Mouse (Mus musculus): ENCODE results near the gene Hmg20b. TPM values are rescaled to one million over a fixed set of nuclear protein-coding genes. Genes with fewer than 3 reads are reported as not detected.

Gene Hmg20b
- total and polyA plus RNA-seq, 3 experiments: 7.9 to 39.6 (median 18.7) TPM

DNA sequence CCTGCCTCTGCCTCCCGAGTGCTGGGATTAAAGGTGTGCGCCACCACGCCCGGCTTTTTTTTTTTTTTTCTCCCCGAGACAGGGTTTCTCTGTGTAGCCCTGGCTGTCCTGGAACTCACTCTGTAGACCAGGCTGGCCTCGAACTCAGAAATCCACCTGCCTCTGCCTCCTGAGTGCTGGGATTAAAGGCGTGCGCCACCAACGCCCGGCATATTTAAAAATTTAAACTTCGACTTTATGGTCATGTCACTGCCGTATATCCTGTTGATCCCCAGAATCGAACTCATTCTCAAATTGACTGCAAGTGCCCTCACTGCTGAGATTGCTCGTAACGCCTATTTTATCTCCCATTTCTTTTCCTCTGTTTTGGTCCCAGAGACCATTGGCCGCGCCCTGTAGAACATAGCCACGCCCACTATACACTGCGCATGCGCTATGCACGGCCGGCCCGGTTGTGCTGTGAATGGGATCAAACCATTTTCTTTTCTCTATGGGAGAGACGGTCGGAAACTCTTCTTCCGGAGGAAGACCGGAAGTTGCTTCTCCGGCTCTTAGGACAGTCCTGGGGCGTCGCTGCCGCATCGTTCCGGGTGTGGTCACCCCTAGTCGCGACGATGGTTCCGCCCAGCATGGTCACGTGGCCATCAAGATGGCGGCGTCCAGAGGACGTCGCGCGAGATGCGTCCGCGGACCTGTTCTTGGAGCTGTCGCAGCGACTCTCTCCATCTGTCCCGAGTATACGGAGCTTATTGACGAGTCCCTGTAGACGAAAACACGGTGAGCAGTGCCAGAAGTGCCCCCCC is 33.7 kb upstream of the Hmg20b start, which contains the start of the genes Dohh and Gm48551:
Dohh (plus strand) TSS at position 627 of the 803 bp plus-strand sequence.
Gm48551 (plus strand) TSS at position 665 of the 803 bp plus-strand sequence.
- Histone ChIP-seq H3K36me3 (replicated peaks in 1 of 2; ENCODE audit: control insufficient read depth in 1 of 2, insufficient read depth in 1 of 2, low read length in 1 of 2) (peaks cover 33 to 35% of the 10 kb centered on the region in 2 experiments), H3K4me3 (replicated peaks in 1 of 3; ENCODE audit: low read depth in 2 of 3, low read length in 2 of 3, poor library complexity in 1 of 3) (peak within 1 kb of the TSS; percentile 82 to 96 (median 87)), H3K27me3 (replicated peaks) (no peaks in the 10 kb centered on the region), H3K27ac (ENCODE audit: insufficient read depth, low read depth) (peak within 1 kb of the TSS; percentile 49; the same call in 1 of the 2 replicates), H3K4me2 (ENCODE audit: insufficient read depth, low read depth, poor library complexity, severe bottlenecking) (peak within 1 kb of the TSS; percentile 64), H3K9ac (ENCODE audit: insufficient read depth, low read depth) (peak within 1 kb of the TSS; percentile 84), H3K4me1 (ENCODE audit: control insufficient read depth in 1 of 2, insufficient read depth in 2 of 2) (peaks cover 6 to 23% of the 10 kb centered on the region in 2 experiments), H3K9me3 (replicated peaks; ENCODE audit: low read length) (no peaks in the 10 kb centered on the region), H3K79me2 (replicated peaks; ENCODE audit: control insufficient read depth, extremely low read depth, insufficient read depth, poor library complexity, severe bottlenecking) (peaks cover 19% of the 10 kb centered on the region)
- no peak for TF ChIP-seq ZKSCAN1 (IDR thresholded peaks at IDR 0.05; ENCODE audit: borderline replicate concordance, low read depth, low read length)
- peak; percentile 94 for TF ChIP-seq TBP (conservative IDR thresholded peaks at IDR 0.05; ENCODE audit: low read depth, low read length)
- no peak for TF ChIP-seq UBTF (IDR thresholded peaks at IDR 0.05; ENCODE audit: low read depth, low read length)
- TF ChIP-seq USF2 (conservative IDR thresholded peaks at IDR 0.05; ENCODE audit: low read depth, low read length): peak; percentile 95
- no peak; the same call in 1 of the 2 replicates for TF ChIP-seq GABPA (IDR thresholded peaks at IDR 0.05; ENCODE audit: insufficient replicate concordance, low read depth, low read length)
- TF ChIP-seq BHLHE40 (IDR thresholded peaks at IDR 0.05; ENCODE audit: low read depth, low read length): peak; percentile 68; the same call in 1 of the 2 replicates
- peak; percentile 95 for TF ChIP-seq SIN3A (IDR thresholded peaks at IDR 0.05; ENCODE audit: low read length)
- TF ChIP-seq KAT2A (IDR thresholded peaks at IDR 0.05; ENCODE audit: insufficient replicate concordance, low read length): peak; percentile 75; the same call in 1 of the 2 replicates
- TF ChIP-seq USF1 (IDR thresholded peaks at IDR 0.05; ENCODE audit: low read depth, low read length): peak; percentile 98
- peak; percentile 87 for TF ChIP-seq MYC (IDR thresholded peaks at IDR 0.05; ENCODE audit: low read depth, low read length)
- TF ChIP-seq IRF4 (IDR thresholded peaks at IDR 0.05; ENCODE audit: low read depth, low read length): 0 out of 2 replicates have a peak, but pooled peaks have one; percentile 52
- peak; percentile 90 for TF ChIP-seq MXI1 (IDR thresholded peaks at IDR 0.05; ENCODE audit: low read depth, low read length)
- peak; percentile 34; the same call in 1 of the 2 replicates for TF ChIP-seq MEF2A (IDR thresholded peaks at IDR 0.05; ENCODE audit: borderline replicate concordance, low read depth, low read length)
- no peak for TF ChIP-seq E2F4 (IDR thresholded peaks at IDR 0.05; ENCODE audit: insufficient replicate concordance, low read depth, low read length)
- peak; percentile 74; the same call in 1 of the 2 replicates for TF ChIP-seq POLR2AphosphoS2 (IDR thresholded peaks at IDR 0.05; ENCODE audit: low read depth, low read length)
- no peak for TF ChIP-seq RCOR1 (conservative IDR thresholded peaks at IDR 0.05; ENCODE audit: low read depth, low read length)
- peak; percentile 95 for TF ChIP-seq CHD2 (IDR thresholded peaks at IDR 0.05; ENCODE audit: low read length)
- TF ChIP-seq CHD1 (IDR thresholded peaks at IDR 0.05; ENCODE audit: low read depth, low read length): peak; percentile 99
- peak; percentile 96 for TF ChIP-seq TCF12 (IDR thresholded peaks at IDR 0.05; ENCODE audit: low read depth, low read length)
- TF ChIP-seq POLR2A (IDR thresholded peaks at IDR 0.05; ENCODE audit: low read depth, low read length): peak; percentile 98
- no peak for TF ChIP-seq SMC3 (IDR thresholded peaks at IDR 0.05; ENCODE audit: low read depth, low read length)
- TF ChIP-seq NELFE (IDR thresholded peaks at IDR 0.05; ENCODE audit: low read depth, low read length): peak; percentile 92
- peak; percentile 95 for TF ChIP-seq ELF1 (IDR thresholded peaks at IDR 0.05; ENCODE audit: low read depth, low read length)
- peak; percentile 81 for TF ChIP-seq ZMIZ1 (IDR thresholded peaks at IDR 0.05; ENCODE audit: low read depth, low read length)
- peak; percentile 89 for TF ChIP-seq HCFC1 (IDR thresholded peaks at IDR 0.05; ENCODE audit: low read depth, low read length)
- peak; percentile 98 for TF ChIP-seq MAX (IDR thresholded peaks at IDR 0.05; ENCODE audit: low read length)
- TF ChIP-seq NRF1 (IDR thresholded peaks at IDR 0.05; ENCODE audit: low read depth, low read length): peak; percentile 100
- no peak for TF ChIP-seq PAX5 (IDR thresholded peaks at IDR 0.05; ENCODE audit: low read length)
- dilution Hi-C loops (cut with MboI; ENCODE audit: extremely low pct_ligation_motif_present, extremely low pct_unique_long_range_greater_than_20kb, low sequenced_read_pairs) (no loop called here), in situ Hi-C loops (cut with MboI; ENCODE audit: low pct_ligation_motif_present, low pct_unique_long_range_greater_than_20kb, low sequenced_read_pairs) (loop anchor here (5.0 kb wide), 1 partner anchor 148 kb away; no protein-coding TSS in a partner anchor)
- peak; percentile 99 for DNase-seq (ENCODE audit: extremely low read depth)
